Mouse (Mus musculus): ENCODE measurements around the gene Sag.
A peak's percentile ranks its signal among the peaks of the same experiment; 100 is the strongest.

The Sag gene

DNA sequence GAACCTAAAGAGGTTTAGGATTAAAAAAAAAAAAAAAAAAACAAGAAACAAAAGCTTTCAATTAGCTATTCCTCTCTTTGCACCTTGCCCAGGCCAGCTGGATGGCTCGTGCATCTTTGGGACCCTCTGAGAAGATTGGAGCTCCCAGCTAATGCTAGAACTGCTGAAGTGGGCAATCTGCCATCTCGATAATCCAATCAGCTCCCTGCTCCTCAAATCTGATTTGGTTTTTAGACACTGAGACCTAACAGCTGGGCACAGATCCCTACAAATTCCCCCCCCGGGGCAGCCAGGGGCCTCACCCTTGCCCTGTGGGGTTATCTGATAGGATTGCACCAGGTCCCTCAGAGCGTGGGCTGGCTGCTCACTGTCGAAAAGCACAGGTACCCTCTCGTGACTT is at the start of gene Sag:
Gene Sag (plus strand): TSS at position 105 of the 400 bp plus-strand sequence.
- DNase-seq (ENCODE audit: low spot score in 2 of 2) = no peak

- DNase-seq (ENCODE audit: low spot score in 2 of 2) = peak; percentile 91 to 92
Measured at GRCm38 (mm10) chr1:87755641-87756470, 47.6 kb upstream of the Sag start, which contains the start of gene Atg16l1. Gene Atg16l1 (plus strand): TSS chr1:87755870.

DNA sequence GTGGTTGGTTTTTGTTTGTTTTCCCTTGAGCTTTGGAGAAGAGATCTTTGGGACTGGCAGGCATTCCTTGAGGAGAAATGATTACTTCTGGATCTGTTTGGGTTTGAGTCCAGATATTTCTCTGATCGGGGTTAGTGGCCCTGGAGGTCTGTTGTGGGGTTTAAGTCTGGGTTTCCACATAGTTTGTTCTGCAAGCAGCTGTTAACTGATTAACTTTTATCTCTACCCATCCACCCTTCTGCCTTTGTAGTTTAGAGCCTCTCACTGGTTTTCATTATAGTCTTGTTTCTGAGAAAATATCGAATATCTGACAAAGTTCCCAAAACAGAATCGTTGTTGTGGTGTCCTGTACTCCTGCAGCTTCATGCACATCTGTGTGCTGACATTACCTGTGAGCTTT is 39.7 kb upstream of the Sag start:
- DNase-seq (ENCODE audit: low spot score in 2 of 2) = no peak

DNA sequence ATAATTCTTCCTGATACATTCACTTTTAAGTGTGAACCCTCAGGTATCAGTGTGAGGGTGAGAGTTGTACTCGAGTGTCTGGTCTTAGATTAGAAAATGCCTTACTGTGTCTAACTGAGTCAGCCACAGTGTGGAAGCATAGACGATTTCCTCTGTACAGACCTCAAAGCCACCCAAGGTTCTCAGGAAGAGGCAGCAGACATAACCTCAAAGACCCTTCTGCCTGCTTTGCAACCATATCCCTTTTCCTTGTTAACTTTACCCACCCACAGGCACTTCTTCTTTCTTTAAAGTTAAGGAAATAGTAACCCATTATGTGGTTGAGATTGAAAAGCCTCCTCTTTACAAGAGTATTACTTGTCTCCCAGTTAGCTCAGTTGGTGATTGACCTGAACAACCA is 37.7 kb upstream of the Sag start:
- no peak for DNase-seq (ENCODE audit: low spot score in 2 of 2)

DNA sequence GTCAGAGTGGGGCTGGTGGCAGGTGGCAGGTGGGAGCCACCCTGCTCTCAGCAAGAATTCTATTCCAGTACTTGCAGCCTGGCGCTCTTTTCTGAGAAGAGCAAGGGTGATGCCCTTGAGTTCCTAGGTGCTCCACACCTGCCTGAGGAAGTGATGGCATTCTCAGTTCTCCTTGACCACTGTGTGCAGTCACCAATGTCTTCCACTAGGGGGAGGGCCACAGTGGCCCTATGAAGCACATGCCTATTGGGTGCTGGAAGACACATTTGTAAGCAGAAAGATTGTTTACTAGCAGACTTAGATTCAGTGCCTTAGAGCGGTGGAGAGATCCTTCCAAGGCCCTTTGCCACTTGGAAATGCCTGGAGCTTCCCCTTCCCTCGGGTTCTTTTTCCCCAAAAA is 37.2 kb upstream of the Sag start:
- no peak for DNase-seq (ENCODE audit: low spot score in 2 of 2)

DNA sequence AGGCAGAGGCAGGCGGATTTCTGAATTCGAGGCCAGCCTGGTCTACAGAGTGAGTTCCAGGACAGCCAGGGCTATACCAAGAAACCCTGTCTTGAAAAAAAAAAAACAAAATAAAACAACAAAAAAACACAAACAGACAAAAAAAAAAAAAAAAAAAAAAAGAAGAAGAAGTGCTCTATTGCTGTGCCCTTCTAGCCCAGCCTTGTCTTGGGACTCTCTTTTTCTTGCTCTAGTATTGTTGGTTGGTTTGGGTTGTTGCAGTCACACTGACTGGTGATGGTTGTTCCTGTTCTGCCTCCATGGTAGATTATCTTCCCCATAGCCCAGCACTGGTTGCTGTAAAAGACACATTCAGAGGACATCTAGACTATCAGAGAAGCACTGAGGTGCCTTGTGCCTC is 34.2 kb upstream of the Sag start:
- DNase-seq (ENCODE audit: low spot score in 2 of 2) = no peak

- DNase-seq (ENCODE audit: low spot score in 2 of 2) = no peak
Measured at GRCm38 (mm10) chr1:87770486-87770885, 33.0 kb upstream of the Sag start.

GRCm38 (mm10) chr1:87771724-87772123 is 31.8 kb upstream of the Sag start:
- no peak for DNase-seq (ENCODE audit: low spot score in 2 of 2)

- DNase-seq (ENCODE audit: low spot score in 2 of 2) = no peak
Measured at GRCm38 (mm10) chr1:87773336-87773735, 30.1 kb upstream of the Sag start.

DNA sequence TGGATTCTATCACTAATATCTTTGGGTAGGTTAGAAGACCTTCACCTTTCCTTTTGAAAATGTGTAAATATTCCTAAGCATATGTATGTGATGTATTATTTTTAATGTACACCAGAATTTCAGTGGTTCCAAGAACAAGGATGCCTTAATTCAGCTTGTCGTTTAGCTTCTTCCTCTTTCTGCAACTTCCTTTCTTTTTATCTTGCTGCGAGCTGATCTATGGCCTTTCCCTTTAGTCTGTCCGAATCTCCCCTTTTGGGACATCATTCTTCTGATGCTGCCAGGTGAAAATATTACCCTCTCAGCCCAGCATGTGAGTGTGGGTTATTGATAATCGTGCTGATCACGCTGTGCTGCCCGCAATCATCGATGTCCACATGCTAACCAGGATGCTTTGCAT is 28.6 kb upstream of the Sag start:
- DNase-seq (ENCODE audit: low spot score in 2 of 2) = no peak

- no peak for DNase-seq (ENCODE audit: low spot score in 2 of 2)
Measured at GRCm38 (mm10) chr1:87779204-87779785, 24.2 kb upstream of the Sag start.

DNA sequence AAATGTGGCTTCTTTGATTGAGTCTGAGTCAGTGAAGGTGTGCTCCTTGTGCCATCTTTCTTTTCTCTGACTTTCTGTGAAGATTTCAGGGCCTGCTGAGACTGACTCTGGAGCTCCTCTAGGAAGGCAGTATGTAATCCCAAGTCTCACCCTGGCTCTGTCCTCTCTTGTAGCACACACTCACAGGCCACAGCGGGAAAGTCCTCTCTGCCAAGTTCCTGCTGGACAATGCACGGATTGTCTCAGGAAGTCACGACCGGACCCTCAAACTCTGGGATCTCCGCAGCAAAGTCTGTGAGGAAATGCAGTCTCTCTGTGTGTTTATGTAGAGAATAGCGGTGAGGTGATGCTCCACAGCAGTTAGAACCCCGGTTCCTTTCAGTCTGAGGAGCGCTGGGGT is 17.8 kb upstream of the Sag start:
- no peak for DNase-seq (ENCODE audit: low spot score in 2 of 2)

GRCm38 (mm10) chr1:87786251-87786650 is 17.2 kb upstream of the Sag start:
- no peak for DNase-seq (ENCODE audit: low spot score in 2 of 2)

DNA sequence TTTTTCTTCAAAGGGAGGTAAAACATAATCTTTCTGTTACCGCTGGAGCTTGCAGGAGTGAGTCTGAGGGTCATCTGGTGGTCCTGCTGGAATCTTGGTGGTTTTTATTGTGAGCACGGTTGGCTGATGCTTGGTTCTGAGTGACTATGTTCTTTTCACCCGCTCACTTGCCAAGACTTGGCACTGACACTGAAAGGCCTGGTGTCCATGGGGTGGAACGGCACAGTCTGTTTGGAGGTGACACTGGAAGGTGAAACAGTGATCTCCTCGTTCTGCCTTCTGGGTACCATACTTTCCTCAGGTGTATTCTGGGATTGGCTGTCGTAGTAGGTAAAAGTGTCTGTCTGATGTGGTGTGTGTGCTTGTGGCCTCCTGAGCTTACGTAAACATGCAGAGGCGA is 13.8 kb upstream of the Sag start:
- no peak for DNase-seq (ENCODE audit: low spot score in 2 of 2)

DNA sequence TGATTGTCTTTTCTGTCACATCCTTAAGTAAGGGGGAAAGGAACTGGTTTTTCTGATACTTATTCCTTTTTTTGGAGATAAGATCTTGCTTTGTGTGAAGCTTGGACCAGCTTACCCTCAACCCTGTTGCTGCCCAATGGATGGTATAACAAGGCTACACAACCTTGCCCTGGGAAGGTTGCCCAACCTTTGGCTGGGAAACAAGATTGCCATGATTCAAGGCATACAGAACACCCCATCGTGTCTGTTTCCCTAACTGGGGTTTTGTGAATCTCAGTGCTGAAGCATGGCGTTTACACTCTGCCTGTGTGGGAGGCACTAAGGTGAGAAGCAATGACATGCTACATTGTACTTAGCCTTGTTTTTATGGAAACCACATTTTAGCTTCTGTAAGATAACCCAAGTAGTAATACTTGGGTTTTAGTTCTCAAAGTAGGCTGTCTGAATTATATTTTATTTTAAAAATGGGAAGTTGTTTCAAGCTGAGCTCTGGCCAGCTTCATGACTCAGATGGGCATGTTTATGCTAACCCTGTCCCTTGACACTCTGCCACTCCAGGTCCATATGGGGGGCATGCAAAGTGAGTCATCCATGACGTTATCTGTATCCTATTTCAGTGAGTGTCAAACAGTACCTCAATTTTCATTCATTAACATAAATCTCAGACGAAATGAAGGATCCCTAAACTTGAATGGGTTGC is 10.9 kb upstream of the Sag start:
- no peak for DNase-seq (ENCODE audit: low spot score in 2 of 2)

DNA sequence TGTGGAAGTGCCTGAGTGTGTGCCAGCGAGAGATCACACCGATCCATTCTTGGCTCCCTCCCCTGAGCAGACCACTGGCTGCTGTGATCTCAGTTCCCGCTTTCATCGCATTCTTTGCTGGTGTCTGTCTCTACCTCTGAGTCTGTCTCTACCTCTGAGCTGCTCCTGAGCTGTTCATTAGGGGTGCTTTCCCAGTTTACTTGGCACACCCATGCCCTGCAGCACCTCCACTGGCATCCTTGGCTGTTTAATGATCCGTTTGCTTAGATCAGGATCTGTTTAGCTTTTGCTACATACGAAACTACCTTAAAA is 10.4 kb upstream of the Sag start:
- no peak for DNase-seq (ENCODE audit: low spot score in 2 of 2)

DNA sequence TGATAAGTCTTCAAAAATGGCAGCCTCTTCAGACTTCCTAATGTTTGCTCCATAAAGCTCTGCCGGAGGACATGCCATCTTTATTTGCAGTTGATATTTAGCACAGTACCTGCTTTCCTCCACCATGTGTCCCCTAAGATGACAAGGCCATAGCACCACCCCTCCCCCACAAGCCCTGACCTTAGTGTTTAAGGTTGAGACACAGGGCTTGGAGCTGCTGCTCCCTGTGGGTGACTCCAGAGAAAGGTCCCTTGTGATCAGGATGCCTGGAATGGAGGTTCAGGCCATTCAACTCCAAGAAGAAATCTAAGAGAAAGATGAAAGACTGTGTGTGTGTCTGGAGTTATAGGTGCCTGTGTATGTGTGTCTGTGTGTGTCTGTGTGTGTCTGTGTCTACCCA is 5.8 kb upstream of the Sag start:
- no peak for DNase-seq (ENCODE audit: low spot score in 2 of 2)

DNA sequence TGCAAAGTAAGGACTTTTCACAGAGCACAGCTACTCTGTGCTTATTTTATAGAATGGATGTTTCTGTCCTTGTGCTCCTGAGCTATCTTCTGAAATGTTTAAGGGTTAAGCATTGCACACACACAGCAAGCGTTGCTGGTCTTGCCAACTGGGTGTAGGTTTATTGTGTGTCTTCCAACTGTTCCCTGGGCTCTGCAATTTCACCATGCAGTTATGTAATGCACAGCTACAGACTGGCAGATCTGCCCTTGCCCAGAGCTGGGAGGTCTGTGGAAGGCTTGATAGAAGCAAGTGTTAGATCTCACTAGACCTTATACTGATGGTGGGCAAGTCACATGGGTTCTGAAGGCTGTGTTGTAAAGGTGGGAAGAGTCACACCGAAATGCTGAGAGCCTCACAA is 5.2 kb upstream of the Sag start:
- no peak for DNase-seq (ENCODE audit: low spot score in 2 of 2)

- no peak for DNase-seq (ENCODE audit: low spot score in 2 of 2)
Measured at GRCm38 (mm10) chr1:87807751-87808150, 4.3 kb downstream of the Sag start.

DNA sequence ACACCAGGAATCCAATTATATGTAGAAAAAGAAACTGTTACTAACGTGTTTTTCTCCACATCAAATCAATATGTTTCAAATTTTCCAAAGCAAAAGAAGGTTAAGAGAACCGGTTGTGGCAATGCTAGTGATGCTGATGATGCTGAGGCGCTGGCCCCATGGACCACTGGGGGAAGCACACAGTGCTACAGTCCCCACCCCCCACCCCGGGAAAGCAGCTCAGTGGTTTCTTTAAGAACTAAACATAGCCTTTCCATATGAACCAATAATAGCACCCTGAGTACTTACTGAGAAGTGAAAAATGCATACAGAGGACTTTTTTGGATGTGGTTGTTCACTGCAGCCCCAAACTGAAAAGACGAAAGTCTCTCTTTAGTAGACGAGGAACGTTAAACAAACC is 7.9 kb downstream of the Sag start:
- no peak for DNase-seq (ENCODE audit: low spot score in 2 of 2)

DNA sequence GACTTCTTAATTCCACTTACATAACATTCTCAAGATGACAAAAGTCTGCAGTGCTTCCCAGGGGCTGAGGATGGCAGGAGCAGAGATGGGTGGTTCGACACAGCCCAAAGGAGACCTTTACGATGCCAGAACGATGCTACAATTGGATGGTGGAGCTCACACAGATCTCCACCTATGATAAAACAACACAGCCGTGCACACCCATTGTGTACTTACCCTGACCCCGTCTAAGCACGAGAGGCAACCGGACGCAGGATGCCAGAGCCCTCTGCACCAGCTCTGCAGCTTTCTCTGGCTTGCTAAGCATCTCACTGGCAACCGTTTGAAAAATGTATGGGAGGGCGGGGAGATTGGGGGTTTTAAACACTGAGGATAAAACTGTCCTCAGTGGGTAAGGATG is 8.6 kb downstream of the Sag start:
- no peak for DNase-seq (ENCODE audit: low spot score in 2 of 2)

DNA sequence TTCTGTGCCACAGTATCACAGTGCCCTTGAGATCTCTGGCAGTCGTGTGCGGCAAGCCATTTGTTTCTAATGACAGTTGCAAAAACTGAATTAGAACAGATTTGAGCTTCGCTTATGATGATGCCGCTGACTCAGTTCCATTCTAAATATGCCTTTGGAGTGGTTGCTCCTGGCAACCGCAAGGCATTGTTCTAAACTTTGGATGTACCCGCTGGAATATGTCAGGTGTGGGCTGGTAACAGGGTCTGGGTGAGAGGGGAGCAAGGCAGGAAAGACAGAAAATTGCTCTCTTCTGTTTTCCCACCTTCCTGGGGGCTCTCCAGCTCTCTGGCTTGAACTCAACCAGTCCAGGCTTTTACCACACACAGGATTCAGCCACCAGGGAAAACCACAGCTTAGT is 9.7 kb downstream of the Sag start:
- DNase-seq (ENCODE audit: low spot score in 2 of 2) = no peak

DNA sequence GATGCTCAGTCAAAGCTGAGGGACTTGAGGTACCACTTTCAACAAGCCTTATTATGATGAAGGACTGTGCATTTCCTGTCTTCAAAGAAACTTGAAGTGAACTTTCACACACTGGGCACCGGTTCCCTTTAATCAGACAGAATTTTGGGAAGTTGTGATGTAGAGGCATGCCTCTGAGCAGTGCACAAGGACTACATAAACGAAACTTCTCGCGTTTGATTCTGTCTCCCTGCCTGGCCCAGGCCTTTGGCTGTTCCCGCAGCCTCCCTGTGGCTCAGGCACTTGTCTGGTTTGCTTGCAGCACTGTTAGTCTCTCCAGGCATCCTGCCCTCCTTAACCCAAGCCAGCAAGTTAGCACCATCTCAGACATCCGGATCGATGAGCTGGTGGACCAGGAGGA is 10.2 kb downstream of the Sag start:
- DNase-seq (ENCODE audit: low spot score in 2 of 2) = no peak

Data from urinary bladder, postnatal 4 days (tissue).